Mouse (Mus musculus) kidney, adult 2 months (tissue): ENCODE results near the gene Casp9. TPM values are rescaled to one million over a fixed set of nuclear protein-coding genes. Genes with fewer than 3 reads are reported as not detected.

Source experiments
- DNase-seq: peaks from one replicate; pipeline ENCODE4 v3.0.0; 2021
- H3K27ac ChIP-seq: fragments of 200-500 bp; 2 replicates; pipeline ENCODE4 v1.5.1; 2012; ENCODE audit warnings: low read depth, low read length, control low read depth, inconsistent platforms; ENCODE audit not compliant: insufficient read depth
- H3K27me3 ChIP-seq: fragments of 200-500 bp; replicated peaks from 2 replicates; pipeline ENCODE4 v1.6.1; 2012; ENCODE audit warnings: mild to moderate bottlenecking, moderate library complexity, low read length, inconsistent platforms; ENCODE audit not compliant: control insufficient read depth, insufficient read depth
- H3K36me3 ChIP-seq: fragments of 200-500 bp; 2 replicates; pipeline ENCODE4 v1.6.1; 2012; ENCODE audit warnings: mild to moderate bottlenecking, moderate library complexity, low read length, inconsistent platforms; ENCODE audit not compliant: control insufficient read depth, insufficient read depth
- H3K4me1 ChIP-seq: fragments of 200-500 bp; 2 replicates; pipeline ENCODE4 v1.6.1; 2011; ENCODE audit warnings: low read length; ENCODE audit not compliant: control insufficient read depth, insufficient read depth
- H3K4me3 ChIP-seq: fragments of 200-500 bp; 2 replicates; pipeline ENCODE4 v1.5.1; 2011; ENCODE audit warnings: mild to moderate bottlenecking, low read depth, low read length, control low read depth; ENCODE audit not compliant: insufficient read depth
- CTCF ChIP-seq: fragments of 200-500 bp; conservative IDR thresholded peaks from 2 replicates; pipeline ENCODE4 v1.5.1; 2011; ENCODE audit warnings: low read depth, mild to moderate bottlenecking, control low read depth, low read length, moderate library complexity, mixed read lengths; ENCODE audit not compliant: insufficient read depth, insufficient read length
- POLR2A ChIP-seq: fragments of 200-500 bp; IDR thresholded peaks from one replicate; pipeline ENCODE4 v1.6.1; 2011; ENCODE audit warnings: low read depth, low read length, control low read depth
- WGBS: fragments of 180-500 bp; shearing (Covaris S2); methylation state at CpG from one replicate; pipeline ENCODE4 v1.1.7; 2018; 5-methylcytosine and 5-hydroxymethylcytosine counted together
- polyA plus RNA-seq: library from polyadenylated mRNA; depleted of rRNA; stranded (reverse); fragments of >200 nt; gene quantifications from 2 replicates; pipeline ENCODE4 v1.2.3, GENCODE M21; 2012

Gene Casp9
- polyA plus RNA-seq, 1 experiment, result 22.2 TPM

- TF ChIP-seq CTCF (no peak), POLR2A (no peak)
- H3K36me3 ChIP-seq, result no peaks in the 10 kb centered on the region
- H3K4me1 ChIP-seq, result no peaks in the 10 kb centered on the region
- no peak for DNase-seq
- no peak overlapping the region for H3K4me3 ChIP-seq
- no peaks in the 10 kb centered on the region for H3K27me3 ChIP-seq
- WGBS, result 66% methylated on average over 11 of the region's 11 CpGs
- H3K27ac ChIP-seq, result no peak overlapping the region
Measured at GRCm38 (mm10) chr4:141830381-141830780, 37.0 kb downstream of the Casp9 start.

- no peak overlapping the region for H3K4me3 ChIP-seq
- DNase-seq, result no peak
- TF ChIP-seq CTCF (no peak), POLR2A (no peak)
- no peaks in the 10 kb centered on the region for H3K4me1 ChIP-seq
- no peaks in the 10 kb centered on the region for H3K27me3 ChIP-seq
- no peaks in the 10 kb centered on the region for H3K36me3 ChIP-seq
- 78% methylated on average over 7 of the region's 7 CpGs for WGBS
- H3K27ac ChIP-seq, result no peak overlapping the region
Measured at GRCm38 (mm10) chr4:141831361-141831760, 37.9 kb downstream of the Casp9 start.

DNA sequence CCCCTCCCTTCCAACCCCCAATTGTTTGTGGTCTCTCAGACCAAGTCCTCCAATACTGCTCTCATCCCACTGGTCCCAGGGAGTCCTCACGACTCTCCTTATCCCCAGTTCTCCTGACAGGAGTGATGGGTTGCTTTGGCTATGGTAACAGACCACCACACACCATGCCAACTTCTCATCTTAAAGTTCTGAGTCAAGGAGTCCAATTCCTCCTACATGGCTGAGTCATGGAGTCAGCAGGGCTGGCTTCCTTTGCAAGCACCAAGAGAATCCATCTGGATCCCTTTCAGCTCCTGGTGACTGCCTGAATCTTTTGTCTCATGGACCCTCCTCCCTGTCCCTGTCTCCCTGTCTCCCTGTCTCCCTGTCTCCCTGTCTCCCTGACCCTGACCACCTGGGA is 40.5 kb downstream of the Casp9 start:
- TF ChIP-seq POLR2A (no peak), CTCF (no peak)
- DNase-seq, result no peak
- Histone ChIP-seq H3K4me3 (no peak overlapping the region), H3K27ac (no peak overlapping the region), H3K27me3 (no peaks in the 10 kb centered on the region), H3K36me3 (no peaks in the 10 kb centered on the region), H3K4me1 (no peaks in the 10 kb centered on the region)
- 53% methylated on average over 1 of the region's 1 CpGs for WGBS

- Histone ChIP-seq H3K27ac (no peak overlapping the region), H3K4me3 (no peak overlapping the region), H3K4me1 (no peaks in the 10 kb centered on the region), H3K36me3 (no peaks in the 10 kb centered on the region), H3K27me3 (no peaks in the 10 kb centered on the region)
- TF ChIP-seq POLR2A (no peak), CTCF (no peak)
- 54% methylated on average over 5 of the region's 5 CpGs for WGBS
- peak; percentile 25 for DNase-seq
Measured at GRCm38 (mm10) chr4:141834536-141835095, 41.2 kb downstream of the Casp9 start.

GRCm38 (mm10) chr4:141845999-141846398 is 52.6 kb downstream of the Casp9 start, which contains the start of gene Ctrc:
TSS of gene Ctrc (minus strand) at chr4:141846359.
- H3K4me3 ChIP-seq, result no peak within 1 kb of the TSS
- no peaks in the 10 kb centered on the region for H3K36me3 ChIP-seq
- DNase-seq, result no peak
- no peaks in the 10 kb centered on the region for H3K27me3 ChIP-seq
- 83% methylated on average over 6 of the region's 6 CpGs for WGBS
- no peak within 1 kb of the TSS for H3K27ac ChIP-seq
- TF ChIP-seq CTCF (no peak), POLR2A (no peak)
- no peaks in the 10 kb centered on the region for H3K4me1 ChIP-seq

GRCm38 (mm10) chr4:141853437-141853836 is 60.0 kb downstream of the Casp9 start:
- DNase-seq, result peak; percentile 47
- TF ChIP-seq POLR2A (no peak), CTCF (peak; percentile 82)

GRCm38 (mm10) chr4:141857422-141857930 is 64.1 kb downstream of the Casp9 start:
- Histone ChIP-seq H3K27ac (no peak overlapping the region), H3K36me3 (no peaks in the 10 kb centered on the region), H3K4me3 (no peak overlapping the region), H3K4me1 (no peaks in the 10 kb centered on the region), H3K27me3 (no peaks in the 10 kb centered on the region)
- 14% methylated on average over 10 of the region's 10 CpGs for WGBS
- TF ChIP-seq CTCF, result peak; percentile 94
- TF ChIP-seq POLR2A, result no peak
- DNase-seq, result peak; percentile 84

More at GRCm38 (mm10) chr4:141853437-141853836, 60.0 kb downstream of the Casp9 start:
- no peaks in the 10 kb centered on the region for H3K27me3 ChIP-seq
- no peak overlapping the region for H3K27ac ChIP-seq
- WGBS, result 68% methylated on average over 9 of the region's 9 CpGs
- H3K4me1 ChIP-seq, result no peaks in the 10 kb centered on the region
- H3K36me3 ChIP-seq, result no peaks in the 10 kb centered on the region
- no peak overlapping the region for H3K4me3 ChIP-seq
